Mouse (Mus musculus) liver, adult 2 months (tissue): Measurements from ENCODE around the gene Robo1. TPM values are rescaled to one million over a fixed set of nuclear protein-coding genes. Genes with fewer than 3 reads are reported as not detected.
A peak's percentile ranks its signal among the peaks of the same experiment; 100 is the strongest.

Experiments used
- DNase-seq: peaks from one replicate; pipeline ENCODE4 v3.0.0-alpha.2; 2011; ENCODE audit warnings: low read depth, low spot score; ENCODE audit errors: extremely low read depth
- H3K27ac ChIP-seq: fragments of 200-500 bp; replicated peaks from 2 replicates; pipeline ENCODE4 v1.5.1; 2012; ENCODE audit warnings: low read depth, mild to moderate bottlenecking, control low read depth, inconsistent platforms, low read length; ENCODE audit not compliant: insufficient read depth
- H3K27me3 ChIP-seq: fragments of 200-500 bp; 2 replicates; pipeline ENCODE4 v1.6.1; 2012; ENCODE audit warnings: mild to moderate bottlenecking, moderate library complexity, low read length, inconsistent platforms; ENCODE audit not compliant: control insufficient read depth, insufficient read depth
- H3K36me3 ChIP-seq: fragments of 200-500 bp; 2 replicates; pipeline ENCODE4 v1.6.1; 2012; ENCODE audit warnings: low read length, inconsistent platforms; ENCODE audit not compliant: control insufficient read depth, insufficient read depth
- H3K4me1 ChIP-seq: fragments of 200-500 bp; 2 replicates; pipeline ENCODE4 v1.6.1; 2011; ENCODE audit warnings: low read length; ENCODE audit not compliant: control insufficient read depth, insufficient read depth
- H3K4me3 ChIP-seq: fragments of 200-500 bp; 2 replicates; pipeline ENCODE4 v1.5.1; 2011; ENCODE audit warnings: low read depth, mild to moderate bottlenecking, control low read depth, low read length, moderate library complexity; ENCODE audit not compliant: insufficient read depth
- H3K79me2 ChIP-seq: fragments of 200-500 bp; 2 replicates; pipeline ENCODE4 v1.6.1; 2012; ENCODE audit warnings: inconsistent platforms, mild to moderate bottlenecking, low read length, moderate library complexity; ENCODE audit not compliant: control insufficient read depth, insufficient read depth
- H3K9ac ChIP-seq: fragments of 200-500 bp; 2 replicates; pipeline ENCODE4 v1.6.1; 2012; ENCODE audit warnings: low read depth, mild to moderate bottlenecking, control low read depth, inconsistent platforms, low read length
- CTCF ChIP-seq: fragments of 200-500 bp; IDR thresholded peaks from 2 replicates; pipeline ENCODE4 v1.5.1; 2011; ENCODE audit warnings: low read depth, low read length, control low read depth
- POLR2A ChIP-seq: fragments of 200-500 bp; IDR thresholded peaks from 2 replicates; pipeline ENCODE4 v1.6.1; 2011; ENCODE audit warnings: low read length, control low read depth; ENCODE audit not compliant: insufficient read depth; ENCODE audit errors: extremely low read depth
- WGBS: fragments of 180-500 bp; shearing (Covaris S2); methylation state at CpG from one replicate; pipeline ENCODE4 v1.1.7; 2018; 5-methylcytosine and 5-hydroxymethylcytosine counted together
- polyA plus RNA-seq: library from polyadenylated mRNA; depleted of rRNA; stranded (reverse); fragments of >200 nt; gene quantifications from 2 replicates; pipeline ENCODE4 v1.2.3, GENCODE M21; 2012
- total RNA-seq: library from RNA; depleted of rRNA; stranded (reverse); fragments of >200 nt; gene quantifications from 2 replicates; pipeline ENCODE4 v1.2.3, GENCODE M21; 2014

Gene Robo1
- total and polyA plus RNA-seq, 2 experiments, result 4.5 to 6.4 TPM

DNA sequence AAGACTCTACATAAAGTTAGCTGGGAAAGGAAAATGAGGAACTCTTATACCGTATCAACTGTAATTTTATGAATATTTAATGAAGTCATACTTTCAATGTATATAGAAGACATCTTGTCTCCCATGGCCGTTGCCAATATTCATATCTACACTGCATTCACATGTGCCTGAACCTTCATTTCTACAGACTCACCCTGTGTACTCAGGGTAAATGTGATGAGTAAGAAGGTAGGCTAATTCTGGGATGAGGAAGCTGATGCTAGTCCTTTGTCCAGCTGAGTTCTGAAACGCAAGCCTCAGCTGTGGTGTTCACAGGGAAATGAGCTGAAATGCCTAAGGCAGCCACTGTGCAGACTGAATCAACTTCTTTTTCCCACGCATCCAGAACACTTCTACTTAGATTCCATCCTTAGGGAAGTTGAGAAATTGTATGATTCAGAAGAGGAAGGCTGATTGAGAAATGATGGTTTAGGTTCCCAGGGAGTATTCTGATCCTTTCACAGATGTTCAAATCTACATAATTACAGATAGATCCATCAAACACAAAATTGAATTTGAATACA, 606.0 kb downstream of the Robo1 start:
- TF ChIP-seq POLR2A, result no peak
- Histone ChIP-seq H3K4me3 (no peak overlapping the region), H3K36me3 (no peaks in the 10 kb centered on the region), H3K4me1 (no peaks in the 10 kb centered on the region), H3K9ac (no peak overlapping the region), H3K27ac (no peak overlapping the region), H3K27me3 (no peaks in the 10 kb centered on the region), H3K79me2 (no peaks in the 10 kb centered on the region)
- DNase-seq, result no peak
- WGBS, result 83% methylated on average over 4 of the region's 4 CpGs

DNA sequence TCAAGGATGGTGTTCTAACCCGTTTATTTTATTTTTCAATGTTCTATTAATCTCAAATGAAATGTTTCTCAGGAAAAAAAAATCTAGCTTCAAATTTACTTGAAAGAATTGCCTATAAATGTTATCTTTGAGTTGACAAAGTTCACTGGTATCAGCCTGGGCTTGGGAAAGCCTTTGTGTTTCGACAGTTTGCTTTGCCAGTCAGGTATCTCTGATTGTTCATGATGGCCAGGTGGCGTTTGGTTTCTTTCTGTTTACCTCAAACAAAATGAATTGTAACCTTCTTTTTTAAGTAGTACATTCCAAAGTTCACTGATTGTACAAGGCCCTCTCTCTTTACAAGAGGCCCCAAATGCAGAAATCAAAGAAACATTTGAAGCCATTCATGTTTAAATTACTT, 611.9 kb downstream of the Robo1 start:
- DNase-seq, result peak; percentile 69
- Histone ChIP-seq H3K36me3 (no peaks in the 10 kb centered on the region), H3K4me3 (no peak overlapping the region), H3K9ac (no peak overlapping the region), H3K27me3 (no peaks in the 10 kb centered on the region), H3K4me1 (peaks cover 2% of the 10 kb centered on the region; the same call in 1 of the 2 replicates), H3K79me2 (no peaks in the 10 kb centered on the region), H3K27ac (no peak overlapping the region)
- WGBS, result 26% methylated on average over 3 of the region's 3 CpGs
- TF ChIP-seq POLR2A (no peak), CTCF (no peak)

DNA sequence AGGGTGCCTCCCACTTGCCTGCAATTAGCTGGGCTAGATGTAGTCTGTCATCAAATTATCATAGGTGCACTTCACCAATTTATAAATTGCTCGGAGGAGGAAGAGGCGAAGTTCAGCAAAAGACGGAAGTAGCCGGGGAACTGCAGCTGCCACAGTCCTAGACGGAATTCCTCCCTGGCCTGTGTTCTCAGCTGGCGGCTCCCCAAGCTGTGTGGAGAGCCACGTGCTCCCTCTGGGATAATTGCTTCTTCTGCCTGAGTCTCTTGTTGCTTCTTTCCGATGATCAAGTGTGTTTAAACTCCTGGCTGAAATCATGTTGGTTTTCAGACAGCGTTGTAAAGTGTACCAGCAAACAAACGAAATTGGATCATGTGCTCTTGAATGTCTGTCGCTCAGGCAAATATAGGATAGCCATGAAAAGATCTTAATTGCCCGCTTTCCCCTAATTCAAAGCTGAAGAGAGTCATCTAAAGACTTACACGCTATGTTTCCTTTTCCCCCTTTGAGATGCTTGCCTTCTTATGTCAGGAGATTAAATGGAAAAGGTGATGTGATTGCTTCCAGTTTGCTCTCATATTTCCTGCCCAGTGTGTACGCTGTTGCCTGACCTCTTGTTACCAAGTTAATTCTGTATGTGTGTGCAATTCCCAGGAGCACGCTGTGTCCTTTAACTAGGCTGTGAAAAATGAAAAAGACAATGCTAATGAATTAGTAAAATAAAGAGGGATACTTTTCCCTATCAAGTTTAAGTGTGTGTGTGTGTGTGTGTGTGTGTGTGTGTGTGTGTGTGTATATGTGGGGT, 616.5 kb downstream of the Robo1 start:
- H3K4me3 ChIP-seq, result no peak overlapping the region
- no peaks in the 10 kb centered on the region for H3K27me3 ChIP-seq
- no peaks in the 10 kb centered on the region for H3K36me3 ChIP-seq
- WGBS, result 10% methylated on average over 15 of the region's 15 CpGs
- TF ChIP-seq CTCF (no peak), POLR2A (no peak)
- H3K9ac ChIP-seq, result no peak overlapping the region
- peak; percentile 68 for DNase-seq
- no peaks in the 10 kb centered on the region for H3K79me2 ChIP-seq
- no peak overlapping the region for H3K27ac ChIP-seq
- H3K4me1 ChIP-seq, result peaks cover 2% of the 10 kb centered on the region; the same call in 1 of the 2 replicates

DNA sequence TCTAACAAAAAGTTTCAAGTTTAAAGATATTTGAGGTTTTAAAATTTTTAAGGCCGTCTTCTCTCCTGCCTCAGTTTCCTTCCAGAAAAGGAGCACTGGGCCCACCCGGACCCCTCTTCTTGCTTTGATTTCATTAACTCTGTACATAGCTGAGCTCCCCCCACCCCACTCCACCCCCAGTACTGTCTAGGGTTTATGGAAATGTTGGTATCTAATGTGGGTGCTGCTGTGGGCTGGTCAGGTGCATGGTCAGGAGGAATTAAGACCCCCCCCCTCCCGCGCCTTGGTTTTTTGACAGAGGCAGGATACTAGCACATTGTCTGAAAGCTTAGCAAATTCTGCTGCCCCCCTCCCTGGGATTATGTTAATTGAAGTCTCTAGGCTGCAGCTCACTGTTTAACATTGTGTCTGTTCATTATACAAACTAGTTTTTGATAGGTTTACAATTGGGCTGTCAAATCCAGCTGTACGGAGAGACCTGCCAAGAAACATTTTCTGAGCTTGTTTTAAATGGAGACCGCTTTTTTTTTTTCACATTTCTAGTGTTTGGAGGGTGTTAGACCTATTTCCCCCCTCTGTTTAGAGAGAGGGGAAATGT, 620.5 kb downstream of the Robo1 start:
- no peak for TF ChIP-seq CTCF
- TF ChIP-seq POLR2A, result no peak
- H3K9ac ChIP-seq, result no peak overlapping the region
- no peak overlapping the region for H3K27ac ChIP-seq
- no peaks in the 10 kb centered on the region for H3K79me2 ChIP-seq
- H3K27me3 ChIP-seq, result no peaks in the 10 kb centered on the region
- no peak for DNase-seq
- 88% methylated on average over 6 of the region's 6 CpGs for WGBS
- H3K4me3 ChIP-seq, result no peak overlapping the region
- H3K4me1 ChIP-seq, result peaks cover 2% of the 10 kb centered on the region; the same call in 1 of the 2 replicates
- no peaks in the 10 kb centered on the region for H3K36me3 ChIP-seq

DNA sequence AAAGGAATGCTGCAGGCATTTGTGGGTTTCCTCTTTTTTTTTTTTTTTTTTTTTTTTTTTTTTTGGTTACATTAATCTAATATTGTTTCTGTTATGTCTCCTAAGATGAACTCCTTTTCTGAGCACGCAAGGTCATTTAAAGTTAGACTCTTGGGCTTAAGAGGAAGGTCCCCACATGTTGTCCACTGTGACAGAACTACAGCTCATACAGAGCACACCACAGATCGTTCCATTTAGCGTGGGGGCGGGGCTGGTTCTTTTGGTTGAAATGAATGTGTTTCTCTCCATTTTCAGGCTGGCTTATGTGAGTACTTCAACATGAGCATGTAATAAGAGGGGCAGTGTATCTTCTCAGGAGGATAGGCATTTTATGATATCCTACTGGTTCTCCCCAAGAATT, 622.8 kb downstream of the Robo1 start:
- no peak for DNase-seq
- 34% methylated on average over 4 of the region's 4 CpGs for WGBS
- TF ChIP-seq CTCF (no peak), POLR2A (no peak)

GRCm38 (mm10) chr16:72934908-72935307, 626.8 kb downstream of the Robo1 start:
- Histone ChIP-seq H3K4me3 (no peak overlapping the region), H3K27me3 (no peaks in the 10 kb centered on the region), H3K27ac (no peak overlapping the region), H3K36me3 (no peaks in the 10 kb centered on the region), H3K9ac (no peak overlapping the region), H3K79me2 (no peaks in the 10 kb centered on the region), H3K4me1 (no peaks in the 10 kb centered on the region)
- peak; percentile 50 for DNase-seq
- TF ChIP-seq CTCF (no peak), POLR2A (no peak)

More for the DNA sequence above, 622.8 kb downstream of the Robo1 start:
- Histone ChIP-seq H3K4me3 (no peak overlapping the region), H3K27ac (no peak overlapping the region), H3K27me3 (no peaks in the 10 kb centered on the region), H3K79me2 (no peaks in the 10 kb centered on the region), H3K36me3 (no peaks in the 10 kb centered on the region), H3K4me1 (no peaks in the 10 kb centered on the region), H3K9ac (no peak overlapping the region)
